Mouse (Mus musculus): Measurements from ENCODE around the gene Pln. TPM values are rescaled to one million over a fixed set of nuclear protein-coding genes. Genes with fewer than 3 reads are reported as not detected.
A peak's percentile ranks its signal among the peaks of the same experiment; 100 is the strongest.

Gene Pln
- polyA plus RNA-seq, 1 experiment from 2014 or later, result 1.3 TPM

DNA sequence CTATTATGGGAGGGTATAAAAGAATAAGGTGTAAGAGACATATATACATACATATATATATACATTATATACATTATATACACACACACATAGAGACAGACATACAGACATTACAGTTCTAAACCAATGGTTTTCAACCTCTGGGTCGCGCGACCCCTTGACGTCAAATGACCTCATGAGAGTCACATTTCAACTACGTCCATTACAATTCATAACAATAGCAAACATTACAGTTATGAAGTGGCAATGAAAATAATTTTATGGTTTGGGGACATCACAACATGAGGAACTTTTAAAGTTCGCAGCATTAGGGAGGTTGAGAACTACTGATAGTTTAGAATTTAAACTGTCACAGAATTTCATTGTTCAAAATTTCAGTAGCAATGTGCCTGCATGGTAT, 40.8 kb downstream of the Pln start:
- Histone ChIP-seq H3K9ac (ENCODE audit: low read depth, low read length) (peak overlapping the region; percentile 98; the same call in 1 of the 2 replicates), H3K4me3 (ENCODE audit: low read depth, low read length) (peak overlapping the region; percentile 95), H3K27me3 (replicated peaks; ENCODE audit: control insufficient read depth, insufficient read depth, low read length) (no peaks in the 10 kb centered on the region), H3K9me3 (ENCODE audit: control insufficient read depth, low read length) (no peaks in the 10 kb centered on the region), H3K4me1 (ENCODE audit: control insufficient read depth, insufficient read depth, low read length) (peaks cover 16% of the 10 kb centered on the region), H3K36me3 (ENCODE audit: control insufficient read depth, insufficient read depth, low read length) (no peaks in the 10 kb centered on the region), H3K4me2 (ENCODE audit: low read depth, low read length) (peak overlapping the region; percentile 66), H3K27ac (replicated peaks; ENCODE audit: low read depth, low read length) (no peak overlapping the region)
- ATAC-seq (ENCODE audit: low read depth), result no peak
- WGBS, result 61% methylated on average over 6 of the region's 6 CpGs
- DNase-seq (ENCODE audit: low spot score), result no peak

DNA sequence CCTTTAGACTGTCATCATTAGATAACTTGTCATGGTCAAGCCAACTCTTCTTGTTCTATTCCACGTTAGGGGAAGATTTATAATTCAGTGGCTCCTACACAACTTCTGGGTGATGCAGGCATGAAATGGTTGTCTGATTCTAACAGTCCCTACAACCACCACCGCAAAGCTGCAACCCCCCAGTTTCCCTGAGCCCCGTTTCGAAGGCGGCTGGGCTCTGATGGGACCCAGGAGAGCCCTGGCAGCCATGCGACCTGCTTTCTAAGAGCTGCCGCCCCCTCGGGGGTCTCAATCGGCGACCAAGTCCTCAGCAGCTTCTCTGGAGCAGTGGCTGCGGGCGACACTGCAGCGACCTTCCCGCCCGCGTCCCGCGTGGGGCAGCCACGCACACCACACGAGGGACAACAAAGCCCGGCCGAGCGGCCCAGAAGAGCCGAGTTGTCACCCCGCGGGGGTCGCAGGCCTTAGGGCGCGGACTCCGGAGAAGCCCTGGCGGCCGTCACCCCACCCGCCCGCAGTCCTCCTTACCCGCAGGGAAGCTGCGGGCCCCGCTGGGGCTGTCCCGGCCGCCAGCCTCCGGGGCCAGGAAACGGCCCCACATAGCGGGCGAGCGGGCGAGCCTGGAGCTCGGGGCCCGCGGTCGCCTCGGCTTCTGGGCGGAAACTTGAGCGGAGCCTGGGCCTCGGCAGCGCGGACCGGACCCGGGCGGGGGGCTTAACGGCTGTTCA, 41.7 kb downstream of the Pln start:
- 0% methylated on average over 14 of the region's 59 CpGs for WGBS

DNA sequence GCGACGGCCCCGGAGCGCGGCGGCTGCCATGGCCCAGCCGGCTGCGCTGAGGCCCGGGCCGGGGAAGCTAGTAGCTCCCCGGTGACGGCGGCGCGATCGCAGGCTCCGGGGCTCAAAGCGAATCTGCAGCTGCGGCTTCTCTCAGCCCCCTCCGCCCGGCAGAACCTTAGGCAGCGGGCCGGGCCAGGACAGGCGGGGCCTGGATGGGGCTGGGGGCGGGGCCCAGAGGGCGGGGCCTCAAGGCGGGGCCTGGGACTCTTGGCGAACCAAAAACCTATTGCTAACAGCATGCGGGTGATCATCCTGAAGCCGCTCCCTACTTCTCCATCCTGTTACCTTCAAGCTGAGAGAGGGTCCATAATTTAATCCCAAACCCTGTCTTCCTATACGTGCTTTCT, 42.2 kb downstream of the Pln start, which contains the start of gene Cep85l:
TSS of gene Cep85l (minus strand) at position 239 of the 398 bp plus-strand sequence.
- H3K4me1 ChIP-seq (ENCODE audit: control insufficient read depth, insufficient read depth, low read length), result peaks cover 16% of the 10 kb centered on the region
- peak; percentile 99 for ATAC-seq (ENCODE audit: low read depth)
- no peaks in the 10 kb centered on the region for H3K27me3 ChIP-seq (replicated peaks; ENCODE audit: control insufficient read depth, insufficient read depth, low read length)
- WGBS, result 0% methylated on average over 23 of the region's 31 CpGs
- peak within 1 kb of the TSS; percentile 98 for H3K27ac ChIP-seq (replicated peaks; ENCODE audit: low read depth, low read length)
- peak within 1 kb of the TSS; percentile 98 for H3K9ac ChIP-seq (ENCODE audit: low read depth, low read length)
- DNase-seq (ENCODE audit: low spot score), result peak; percentile 96
- H3K9me3 ChIP-seq (ENCODE audit: control insufficient read depth, low read length), result no peaks in the 10 kb centered on the region
- H3K36me3 ChIP-seq (ENCODE audit: control insufficient read depth, insufficient read depth, low read length), result no peaks in the 10 kb centered on the region
- H3K4me2 ChIP-seq (ENCODE audit: low read depth, low read length), result peak within 1 kb of the TSS; percentile 66
- H3K4me3 ChIP-seq (ENCODE audit: low read depth, low read length), result peak within 1 kb of the TSS; percentile 95

More for the DNA sequence above, 41.7 kb downstream of the Pln start:
- Histone ChIP-seq H3K4me1 (ENCODE audit: control insufficient read depth, insufficient read depth, low read length) (peaks cover 16% of the 10 kb centered on the region), H3K4me2 (ENCODE audit: low read depth, low read length) (peak overlapping the region; percentile 66), H3K9ac (ENCODE audit: low read depth, low read length) (peak overlapping the region; percentile 98), H3K9me3 (ENCODE audit: control insufficient read depth, low read length) (no peaks in the 10 kb centered on the region), H3K36me3 (ENCODE audit: control insufficient read depth, insufficient read depth, low read length) (no peaks in the 10 kb centered on the region), H3K27me3 (replicated peaks; ENCODE audit: control insufficient read depth, insufficient read depth, low read length) (no peaks in the 10 kb centered on the region), H3K27ac (replicated peaks; ENCODE audit: low read depth, low read length) (peak overlapping the region; percentile 98), H3K4me3 (ENCODE audit: low read depth, low read length) (peak overlapping the region; percentile 95)
- peak; percentile 49 for DNase-seq (ENCODE audit: low spot score)
- ATAC-seq (ENCODE audit: low read depth), result peak; percentile 91

DNA sequence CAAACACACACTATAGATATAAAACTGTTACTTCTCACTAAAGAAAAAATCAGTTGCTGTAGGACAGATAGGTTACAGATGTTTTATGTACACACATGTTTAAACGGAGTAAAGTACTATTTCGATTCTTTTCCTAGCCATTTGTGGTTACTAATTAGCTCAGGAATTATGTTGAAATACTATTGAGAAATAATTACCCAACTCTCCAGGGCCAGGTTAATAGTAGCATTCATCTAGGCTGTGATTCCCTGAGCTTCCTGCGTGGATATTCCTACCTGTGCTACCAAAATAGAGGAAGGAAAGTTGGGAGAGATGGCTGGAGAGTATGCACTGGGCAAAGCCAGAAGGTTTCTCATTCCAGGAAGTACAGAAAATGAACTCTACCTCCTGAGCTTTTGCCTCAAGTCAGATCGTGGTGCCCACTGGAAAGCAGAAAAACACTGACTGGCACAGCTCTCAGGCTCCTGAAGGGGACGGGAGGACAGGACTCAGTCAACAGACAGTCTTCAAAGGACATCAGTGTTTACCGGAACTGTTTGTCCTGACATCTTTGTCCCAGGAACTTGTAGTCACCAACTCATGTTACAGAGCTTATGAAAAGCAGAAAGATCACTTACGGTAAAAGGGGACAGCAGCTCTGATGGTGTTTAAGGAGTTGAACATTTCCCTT, 45.4 kb downstream of the Pln start:
- WGBS, result 57% methylated on average over 7 of the region's 7 CpGs
- no peaks in the 10 kb centered on the region for H3K9me3 ChIP-seq (ENCODE audit: control insufficient read depth, low read length)
- H3K9ac ChIP-seq (ENCODE audit: low read depth, low read length), result no peak overlapping the region
- no peak overlapping the region for H3K4me2 ChIP-seq (ENCODE audit: low read depth, low read length)
- H3K4me1 ChIP-seq (ENCODE audit: control insufficient read depth, insufficient read depth, low read length), result peaks cover 9% of the 10 kb centered on the region; the same call in 1 of the 2 replicates
- no peaks in the 10 kb centered on the region for H3K36me3 ChIP-seq (ENCODE audit: control insufficient read depth, insufficient read depth, low read length)
- no peak overlapping the region for H3K27ac ChIP-seq (replicated peaks; ENCODE audit: low read depth, low read length)
- ATAC-seq (ENCODE audit: low read depth) (no peak), DNase-seq (ENCODE audit: low spot score) (no peak)
- H3K27me3 ChIP-seq (replicated peaks; ENCODE audit: control insufficient read depth, insufficient read depth, low read length), result no peaks in the 10 kb centered on the region
- H3K4me3 ChIP-seq (ENCODE audit: low read depth, low read length), result no peak overlapping the region

DNA sequence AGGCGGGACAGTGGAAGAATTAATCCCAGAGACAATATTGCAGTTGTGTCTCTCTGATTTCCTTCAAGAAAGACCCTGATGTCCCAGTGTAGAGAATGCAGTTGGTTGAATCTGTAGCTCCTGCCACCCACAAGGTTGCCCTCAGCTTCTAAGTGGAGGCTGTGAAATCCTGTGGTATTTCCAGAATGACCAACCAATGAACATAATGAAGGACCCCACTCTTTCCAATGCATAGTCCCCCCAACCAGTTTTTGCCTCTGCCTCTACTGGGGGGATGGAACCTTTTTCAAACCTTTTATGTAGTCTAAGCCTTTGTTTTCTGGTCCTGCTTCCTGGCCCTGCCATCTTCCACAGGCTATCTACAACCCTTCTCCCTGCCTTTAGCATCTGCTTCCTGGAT, 47.4 kb downstream of the Pln start:
- 94% methylated on average over 1 of the region's 1 CpGs for WGBS
- ATAC-seq (ENCODE audit: low read depth) (no peak), DNase-seq (ENCODE audit: low spot score) (no peak)
- Histone ChIP-seq H3K4me1 (ENCODE audit: control insufficient read depth, insufficient read depth, low read length) (no peaks in the 10 kb centered on the region), H3K9me3 (ENCODE audit: control insufficient read depth, low read length) (no peaks in the 10 kb centered on the region), H3K27me3 (replicated peaks; ENCODE audit: control insufficient read depth, insufficient read depth, low read length) (no peaks in the 10 kb centered on the region), H3K4me2 (ENCODE audit: low read depth, low read length) (no peak overlapping the region), H3K9ac (ENCODE audit: low read depth, low read length) (no peak overlapping the region), H3K27ac (replicated peaks; ENCODE audit: low read depth, low read length) (no peak overlapping the region), H3K36me3 (ENCODE audit: control insufficient read depth, insufficient read depth, low read length) (no peaks in the 10 kb centered on the region), H3K4me3 (ENCODE audit: low read depth, low read length) (no peak overlapping the region)

DNA sequence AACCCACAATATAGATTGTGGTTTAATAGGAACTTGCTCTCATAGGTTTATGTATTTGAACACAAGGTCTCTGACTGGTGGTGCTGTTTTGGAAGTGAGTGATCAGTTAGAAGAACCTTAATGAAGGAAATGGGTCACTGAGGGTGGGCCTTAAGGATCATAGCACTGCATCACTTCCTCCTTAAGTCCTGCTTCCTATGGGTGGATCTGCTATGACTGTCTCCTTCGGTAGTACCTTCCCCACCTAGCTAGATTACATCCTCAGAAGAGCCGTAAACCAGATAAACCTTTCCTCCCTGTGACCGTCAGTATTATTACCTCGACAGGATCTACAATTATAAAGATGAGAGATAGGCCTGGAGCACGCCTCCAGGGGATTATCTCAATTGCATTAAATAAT, 48.0 kb downstream of the Pln start:
- no peaks in the 10 kb centered on the region for H3K4me1 ChIP-seq (ENCODE audit: control insufficient read depth, insufficient read depth, low read length)
- H3K36me3 ChIP-seq (ENCODE audit: control insufficient read depth, insufficient read depth, low read length), result no peaks in the 10 kb centered on the region
- no peak overlapping the region for H3K4me2 ChIP-seq (ENCODE audit: low read depth, low read length)
- no peak overlapping the region for H3K9ac ChIP-seq (ENCODE audit: low read depth, low read length)
- ATAC-seq (ENCODE audit: low read depth), result no peak
- H3K27me3 ChIP-seq (replicated peaks; ENCODE audit: control insufficient read depth, insufficient read depth, low read length), result no peaks in the 10 kb centered on the region
- H3K27ac ChIP-seq (replicated peaks; ENCODE audit: low read depth, low read length), result no peak overlapping the region
- WGBS, result 76% methylated on average over 5 of the region's 5 CpGs
- no peak for DNase-seq (ENCODE audit: low spot score)
- no peaks in the 10 kb centered on the region for H3K9me3 ChIP-seq (ENCODE audit: control insufficient read depth, low read length)
- H3K4me3 ChIP-seq (ENCODE audit: low read depth, low read length), result no peak overlapping the region

DNA sequence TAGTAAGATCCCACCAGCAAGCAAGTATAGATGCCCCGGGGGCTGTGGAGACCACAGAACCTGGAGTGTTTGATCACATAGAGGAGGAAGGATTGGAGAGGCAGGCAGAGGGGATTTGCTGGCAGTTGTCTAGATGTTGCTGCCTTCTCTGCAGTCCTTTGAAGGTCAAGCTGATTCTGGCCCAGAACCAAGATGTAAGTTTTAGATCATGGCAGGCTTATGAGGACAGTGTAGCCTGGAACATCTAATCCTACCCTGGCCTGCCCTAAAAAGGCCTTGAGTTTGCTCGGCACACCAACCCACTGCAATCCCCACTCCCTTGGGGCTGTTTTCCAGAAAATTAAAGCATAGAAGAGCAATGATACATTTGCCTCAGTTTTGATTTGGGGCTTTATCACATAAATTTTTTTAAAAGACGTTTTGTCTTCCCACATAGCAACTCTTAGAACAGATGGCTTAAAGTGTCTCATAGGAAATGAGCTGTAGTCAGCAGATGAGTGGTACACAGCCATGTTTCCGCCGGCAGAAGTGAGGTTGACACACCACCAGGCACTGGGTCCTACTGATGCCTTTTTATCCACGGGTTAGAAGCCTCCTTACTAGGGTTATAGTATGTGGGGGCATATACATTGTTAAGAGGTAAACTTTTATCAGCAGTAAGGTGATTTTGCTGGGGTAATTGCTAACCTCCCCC, 50.9 kb downstream of the Pln start:
- no peak for ATAC-seq (ENCODE audit: low read depth)
- Histone ChIP-seq H3K4me1 (ENCODE audit: control insufficient read depth, insufficient read depth, low read length) (no peaks in the 10 kb centered on the region), H3K4me3 (ENCODE audit: low read depth, low read length) (no peak overlapping the region), H3K4me2 (ENCODE audit: low read depth, low read length) (no peak overlapping the region), H3K27me3 (replicated peaks; ENCODE audit: control insufficient read depth, insufficient read depth, low read length) (no peaks in the 10 kb centered on the region), H3K9me3 (ENCODE audit: control insufficient read depth, low read length) (no peaks in the 10 kb centered on the region), H3K9ac (ENCODE audit: low read depth, low read length) (no peak overlapping the region), H3K36me3 (ENCODE audit: control insufficient read depth, insufficient read depth, low read length) (no peaks in the 10 kb centered on the region), H3K27ac (replicated peaks; ENCODE audit: low read depth, low read length) (no peak overlapping the region)
- 61% methylated on average over 6 of the region's 6 CpGs for WGBS
- DNase-seq (ENCODE audit: low spot score), result no peak

DNA sequence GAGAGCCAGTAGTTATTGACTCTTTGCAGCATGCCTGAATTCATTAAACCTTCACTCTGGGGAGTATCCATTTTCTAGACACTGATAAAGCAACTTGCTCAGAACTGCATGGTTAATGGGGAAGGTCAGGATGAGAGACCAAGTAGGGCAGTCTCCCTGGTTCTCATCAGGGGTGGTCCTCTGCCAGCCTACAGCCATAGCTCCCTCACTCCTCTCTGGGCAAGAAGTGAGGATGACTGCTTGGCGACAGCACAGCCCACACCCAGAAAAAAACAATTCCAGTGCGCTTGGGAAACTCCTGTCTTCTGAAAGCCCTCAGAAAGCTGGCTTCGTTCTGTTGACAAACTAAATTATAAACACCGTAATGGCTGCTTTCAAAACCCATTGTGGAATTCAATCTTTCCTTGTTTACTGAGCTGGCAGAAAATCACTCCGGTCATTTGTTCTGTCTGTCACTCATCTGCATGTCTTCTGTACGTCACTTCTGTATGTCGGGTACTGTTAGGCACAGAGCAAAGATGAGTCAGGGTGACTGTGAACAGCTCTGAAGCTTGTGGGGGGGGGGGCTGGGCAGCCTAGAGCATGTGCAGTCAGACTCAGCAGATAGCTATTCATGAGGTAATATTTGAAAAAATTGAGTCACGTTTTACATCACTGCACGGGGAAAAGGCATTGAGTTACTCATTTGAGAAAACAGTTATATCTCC, 57.6 kb downstream of the Pln start:
- Histone ChIP-seq H3K9ac (ENCODE audit: low read depth, low read length) (no peak overlapping the region), H3K9me3 (ENCODE audit: control insufficient read depth, low read length) (no peaks in the 10 kb centered on the region), H3K36me3 (ENCODE audit: control insufficient read depth, insufficient read depth, low read length) (no peaks in the 10 kb centered on the region), H3K4me3 (ENCODE audit: low read depth, low read length) (no peak overlapping the region), H3K27ac (replicated peaks; ENCODE audit: low read depth, low read length) (no peak overlapping the region), H3K4me1 (ENCODE audit: control insufficient read depth, insufficient read depth, low read length) (peaks cover 10% of the 10 kb centered on the region), H3K27me3 (replicated peaks; ENCODE audit: control insufficient read depth, insufficient read depth, low read length) (no peaks in the 10 kb centered on the region), H3K4me2 (ENCODE audit: low read depth, low read length) (no peak overlapping the region)
- ATAC-seq (ENCODE audit: low read depth), result no peak
- no peak for DNase-seq (ENCODE audit: low spot score)
- 66% methylated on average over 9 of the region's 9 CpGs for WGBS
